Mouse (Mus musculus) hindbrain, embryonic 12.5 days (tissue): Measurements from ENCODE around the gene Pld1. TPM values are rescaled to one million over a fixed set of nuclear protein-coding genes. Genes with fewer than 3 reads are reported as not detected.
"Not testable (repeated sequence)": the region's sequence is repeated elsewhere in the genome, so short reads cannot be mapped to it uniquely, and the experiment has no call there.

ENCODE experiments used
- ATAC-seq: fragments of 200-750 bp; cut with Nextera tagmentation; 2 replicates; pipeline ENCODE4 v1.8.0; 2017; ENCODE audit warnings: moderate TSS enrichment; ENCODE audit not compliant: low FRiP score
- H3K27ac ChIP-seq: fragments of 300-500 bp; sonication (generic); 2 replicates; pipeline ENCODE4 v1.5.1; 2016; ENCODE audit warnings: mild to moderate bottlenecking
- H3K27me3 ChIP-seq: fragments of 300-500 bp; sonication (generic); 2 replicates; pipeline ENCODE4 v1.6.1; 2016; ENCODE audit warnings: mild to moderate bottlenecking
- H3K36me3 ChIP-seq: fragments of 300-500 bp; sonication (generic); 2 replicates; pipeline ENCODE4 v1.6.1; 2016; ENCODE audit warnings: mild to moderate bottlenecking
- H3K4me1 ChIP-seq: fragments of 300-500 bp; sonication (generic); 2 replicates; pipeline ENCODE4 v1.6.1; 2016
- H3K4me2 ChIP-seq: fragments of 300-500 bp; sonication (generic); replicated peaks from 2 replicates; pipeline ENCODE4 v1.6.1; 2016; ENCODE audit warnings: mild to moderate bottlenecking
- H3K4me3 ChIP-seq: fragments of 300-500 bp; sonication (generic); 2 replicates; pipeline ENCODE4 v1.5.1; 2016; ENCODE audit warnings: mild to moderate bottlenecking
- H3K9ac ChIP-seq: fragments of 300-500 bp; sonication (generic); 2 replicates; pipeline ENCODE4 v1.6.1; 2016; ENCODE audit warnings: mild to moderate bottlenecking, moderate library complexity
- H3K9me3 ChIP-seq: fragments of 300-500 bp; sonication (generic); replicated peaks from 2 replicates; pipeline ENCODE4 v1.6.1; 2016; ENCODE audit warnings: mild to moderate bottlenecking
- WGBS: fragments of 180-500 bp; shearing (Covaris S2); methylation state at CpG from one replicate; pipeline ENCODE4 v1.1.7; 2016; 5-methylcytosine and 5-hydroxymethylcytosine counted together
- polyA plus RNA-seq: library from polyadenylated mRNA; unstranded; fragments of >200 nt; fragmentation: Nextera tagmentation; extraction: Ambion mirVana; gene quantifications from 2 replicates; pipeline ENCODE4 v1.2.1, GENCODE M21; 2016

Gene Pld1
- polyA plus RNA-seq, 1 experiment from 2014 or later = 5.6 TPM

DNA sequence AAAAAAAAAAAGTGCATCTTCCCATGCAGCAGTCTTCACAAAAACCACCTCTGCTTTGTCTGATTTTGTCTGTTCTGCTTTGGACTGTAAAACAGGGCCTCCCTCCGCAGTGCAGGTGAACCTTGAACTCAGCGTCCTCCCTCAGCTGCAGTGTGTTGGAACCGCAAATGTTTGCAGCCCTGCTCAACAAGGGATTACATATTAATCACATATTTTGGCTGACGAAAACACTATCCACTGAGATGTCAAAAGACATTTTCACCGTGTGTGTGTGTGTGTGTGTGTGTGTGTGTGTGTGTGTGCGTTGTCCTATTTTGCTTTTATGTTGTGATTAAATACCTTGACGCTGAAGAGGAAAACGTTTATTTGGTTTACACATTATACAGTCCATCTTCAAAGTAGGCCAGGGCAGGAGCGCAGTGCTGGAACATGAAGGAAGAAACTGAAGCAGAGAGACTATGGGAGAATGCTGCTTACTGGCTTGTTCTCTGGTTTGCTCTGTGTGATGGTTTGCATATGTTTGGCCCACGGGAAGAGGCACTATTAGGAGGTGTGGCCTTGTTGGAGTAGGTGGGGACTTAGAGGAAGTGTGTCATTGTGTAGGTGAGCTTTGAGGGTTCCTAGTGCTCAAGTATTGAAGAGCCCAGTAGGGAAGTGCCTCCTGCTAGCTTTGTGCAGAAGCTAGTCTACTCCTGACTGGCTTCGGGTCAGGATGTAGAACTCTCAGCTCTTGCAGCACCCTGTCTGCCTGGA, 17.1 kb upstream of the Pld1 start:
- H3K4me2 ChIP-seq = no peak overlapping the region
- ATAC-seq = no peak
- H3K9ac ChIP-seq = no peak overlapping the region
- no peaks in the 10 kb centered on the region for H3K4me1 ChIP-seq
- WGBS = 94% methylated on average over 11 of the region's 11 CpGs
- no peaks in the 10 kb centered on the region for H3K36me3 ChIP-seq
- 0 out of 2 replicates have a peak, but pooled peaks cover 3% of the 10 kb centered on the region for H3K9me3 ChIP-seq
- no peak overlapping the region for H3K4me3 ChIP-seq
- H3K27me3 ChIP-seq = no peaks in the 10 kb centered on the region
- no peak overlapping the region for H3K27ac ChIP-seq

- H3K9me3 ChIP-seq = 0 out of 2 replicates have a peak, but pooled peaks cover 2% of the 10 kb centered on the region
- no peaks in the 10 kb centered on the region for H3K4me1 ChIP-seq
- H3K4me3 ChIP-seq = no peak overlapping the region
- H3K4me2 ChIP-seq = no peak overlapping the region
- H3K27me3 ChIP-seq = no peaks in the 10 kb centered on the region
- no peak for ATAC-seq
- no peak overlapping the region for H3K27ac ChIP-seq
- 90% methylated on average over 3 of the region's 3 CpGs for WGBS
- no peaks in the 10 kb centered on the region for H3K36me3 ChIP-seq
- no peak overlapping the region for H3K9ac ChIP-seq
These were observed 14.5 kb upstream of the Pld1 start for GRCm38 (mm10) chr3:27924037-27924436.

- Histone ChIP-seq H3K27ac (no peak overlapping the region), H3K27me3 (no peaks in the 10 kb centered on the region), H3K36me3 (no peaks in the 10 kb centered on the region), H3K4me1 (no peaks in the 10 kb centered on the region), H3K9ac (no peak overlapping the region), H3K4me3 (no peak overlapping the region), H3K4me2 (no peak overlapping the region), H3K9me3 (no peaks in the 10 kb centered on the region)
- ATAC-seq = no peak
- WGBS = 92% methylated on average over 4 of the region's 4 CpGs
These were observed 9.3 kb upstream of the Pld1 start for GRCm38 (mm10) chr3:27929219-27929618.

DNA sequence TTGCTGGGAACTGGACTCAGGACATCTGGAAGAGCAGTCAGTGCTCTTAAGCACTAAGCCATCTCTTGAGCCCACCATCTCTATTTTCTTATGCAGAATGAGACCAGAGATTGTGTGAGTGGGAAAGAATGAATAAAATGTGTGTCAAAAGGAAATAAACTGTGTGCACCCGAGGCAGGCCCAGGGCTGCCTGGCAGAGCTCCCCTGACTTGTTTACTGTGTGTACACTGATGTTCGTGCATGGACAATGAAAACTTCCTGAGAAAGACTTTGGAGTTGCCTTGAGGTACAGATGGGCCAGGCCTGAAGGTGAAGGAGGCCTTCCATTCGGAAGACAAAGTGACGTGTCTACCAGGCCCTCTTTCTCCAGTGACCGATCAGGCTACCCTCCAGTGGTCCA, 6.1 kb upstream of the Pld1 start:
- no peaks in the 10 kb centered on the region for H3K4me1 ChIP-seq
- peaks cover 2% of the 10 kb centered on the region; the same call in 1 of the 2 replicates for H3K27me3 ChIP-seq
- H3K27ac ChIP-seq = no peak overlapping the region
- no peaks in the 10 kb centered on the region for H3K36me3 ChIP-seq
- no peak for ATAC-seq
- no peaks in the 10 kb centered on the region for H3K9me3 ChIP-seq
- WGBS = 86% methylated on average over 5 of the region's 5 CpGs
- H3K4me2 ChIP-seq = no peak overlapping the region
- H3K4me3 ChIP-seq = no peak overlapping the region
- no peak overlapping the region for H3K9ac ChIP-seq

DNA sequence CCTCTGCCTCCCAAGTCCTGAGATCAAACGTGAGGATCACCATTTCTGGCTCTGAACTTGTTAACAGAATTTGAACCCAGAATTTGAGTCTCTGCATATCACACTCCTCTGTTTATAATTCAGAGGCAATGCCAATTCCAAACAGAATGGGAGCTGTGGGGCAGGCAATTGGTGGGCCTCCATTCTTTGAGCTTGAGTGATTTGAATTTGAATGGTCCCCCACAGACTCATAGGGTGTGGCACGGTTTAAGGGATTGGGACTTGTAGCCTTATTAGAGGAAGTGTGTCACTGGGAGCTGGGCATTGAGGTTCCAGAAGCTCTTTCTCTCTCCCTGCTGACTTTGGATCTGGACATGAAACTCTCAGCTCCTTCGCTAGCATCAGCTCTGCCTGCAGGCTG, 2.9 kb upstream of the Pld1 start:
- no peak overlapping the region for H3K4me3 ChIP-seq
- ATAC-seq = no peak
- H3K27ac ChIP-seq = no peak overlapping the region
- peaks cover 13% of the 10 kb centered on the region for H3K4me1 ChIP-seq
- H3K36me3 ChIP-seq = no peaks in the 10 kb centered on the region
- H3K9me3 ChIP-seq = no peaks in the 10 kb centered on the region
- 56% methylated on average over 3 of the region's 3 CpGs for WGBS
- no peak overlapping the region for H3K4me2 ChIP-seq
- H3K27me3 ChIP-seq = peaks cover 13% of the 10 kb centered on the region; the same call in 1 of the 2 replicates
- no peak overlapping the region for H3K9ac ChIP-seq

GRCm38 (mm10) chr3:27936731-27937130, 1.8 kb upstream of the Pld1 start:
- H3K27ac ChIP-seq = no peak overlapping the region
- H3K9me3 ChIP-seq = no peaks in the 10 kb centered on the region
- no peak for ATAC-seq
- H3K36me3 ChIP-seq = no peaks in the 10 kb centered on the region
- no peak overlapping the region for H3K9ac ChIP-seq
- peaks cover 13% of the 10 kb centered on the region; the same call in 1 of the 2 replicates for H3K27me3 ChIP-seq
- 80% methylated on average over 5 of the region's 5 CpGs for WGBS
- no peak overlapping the region for H3K4me2 ChIP-seq
- H3K4me3 ChIP-seq = no peak overlapping the region
- peaks cover 13% of the 10 kb centered on the region for H3K4me1 ChIP-seq

- no peak overlapping the region for H3K27ac ChIP-seq
- H3K36me3 ChIP-seq = no peaks in the 10 kb centered on the region
- WGBS = 77% methylated on average over 13 of the region's 13 CpGs
- ATAC-seq = no peak
- no peak overlapping the region for H3K9ac ChIP-seq
- peaks cover 13% of the 10 kb centered on the region; the same call in 1 of the 2 replicates for H3K27me3 ChIP-seq
- peaks cover 13% of the 10 kb centered on the region for H3K4me1 ChIP-seq
- H3K4me2 ChIP-seq = peak overlapping the region; percentile 85
- H3K4me3 ChIP-seq = no peak overlapping the region
- H3K9me3 ChIP-seq = no peaks in the 10 kb centered on the region
These were observed 1.1 kb upstream of the Pld1 start for GRCm38 (mm10) chr3:27937144-27938110.

- 75% methylated on average over 3 of the region's 3 CpGs for WGBS
- ATAC-seq = no peak
- Histone ChIP-seq H3K4me2 (no peak overlapping the region), H3K4me3 (no peak overlapping the region), H3K9me3 (no peaks in the 10 kb centered on the region), H3K4me1 (peaks cover 13% of the 10 kb centered on the region), H3K36me3 (no peaks in the 10 kb centered on the region), H3K27me3 (peaks cover 13% of the 10 kb centered on the region; the same call in 1 of the 2 replicates), H3K9ac (no peak overlapping the region), H3K27ac (no peak overlapping the region)
These were observed 3.1 kb downstream of the Pld1 start for GRCm38 (mm10) chr3:27941634-27942033.

DNA sequence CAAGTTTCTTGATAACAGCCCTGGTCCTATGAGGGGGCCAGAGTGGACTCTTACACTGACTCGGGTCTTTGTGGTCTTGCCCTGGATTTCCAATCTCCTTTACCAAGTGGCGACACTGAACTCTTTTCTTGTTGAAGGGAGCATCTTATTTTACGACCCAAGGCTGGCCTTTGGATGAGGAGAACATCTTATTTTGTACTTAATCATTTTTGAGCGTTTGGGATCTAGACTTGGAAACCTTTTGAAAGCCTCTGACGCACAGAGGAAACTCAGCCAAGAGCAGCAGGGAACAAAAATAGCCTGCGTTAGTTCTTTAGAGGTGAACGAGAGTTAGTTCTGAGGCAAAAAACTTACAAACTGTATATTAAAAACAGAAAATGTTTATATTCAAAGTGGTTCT, 4.5 kb downstream of the Pld1 start:
- H3K9me3 ChIP-seq = no peaks in the 10 kb centered on the region
- H3K27me3 ChIP-seq = peaks cover 7% of the 10 kb centered on the region; the same call in 1 of the 2 replicates
- no peak for ATAC-seq
- no peak overlapping the region for H3K9ac ChIP-seq
- no peaks in the 10 kb centered on the region for H3K36me3 ChIP-seq
- H3K27ac ChIP-seq = no peak overlapping the region
- no peak overlapping the region for H3K4me3 ChIP-seq
- 86% methylated on average over 7 of the region's 7 CpGs for WGBS
- no peak overlapping the region for H3K4me2 ChIP-seq
- peaks cover 12% of the 10 kb centered on the region for H3K4me1 ChIP-seq

- H3K9ac ChIP-seq, H3K27me3 ChIP-seq, H3K36me3 ChIP-seq, H3K27ac ChIP-seq, ATAC-seq, H3K4me1 ChIP-seq, H3K9me3 ChIP-seq, H3K4me2 ChIP-seq, H3K4me3 ChIP-seq: not testable (repeated sequence)
- 88% methylated on average over 2 of the region's 2 CpGs for WGBS
These were observed 6.9 kb downstream of the Pld1 start for GRCm38 (mm10) chr3:27945397-27945796.

DNA sequence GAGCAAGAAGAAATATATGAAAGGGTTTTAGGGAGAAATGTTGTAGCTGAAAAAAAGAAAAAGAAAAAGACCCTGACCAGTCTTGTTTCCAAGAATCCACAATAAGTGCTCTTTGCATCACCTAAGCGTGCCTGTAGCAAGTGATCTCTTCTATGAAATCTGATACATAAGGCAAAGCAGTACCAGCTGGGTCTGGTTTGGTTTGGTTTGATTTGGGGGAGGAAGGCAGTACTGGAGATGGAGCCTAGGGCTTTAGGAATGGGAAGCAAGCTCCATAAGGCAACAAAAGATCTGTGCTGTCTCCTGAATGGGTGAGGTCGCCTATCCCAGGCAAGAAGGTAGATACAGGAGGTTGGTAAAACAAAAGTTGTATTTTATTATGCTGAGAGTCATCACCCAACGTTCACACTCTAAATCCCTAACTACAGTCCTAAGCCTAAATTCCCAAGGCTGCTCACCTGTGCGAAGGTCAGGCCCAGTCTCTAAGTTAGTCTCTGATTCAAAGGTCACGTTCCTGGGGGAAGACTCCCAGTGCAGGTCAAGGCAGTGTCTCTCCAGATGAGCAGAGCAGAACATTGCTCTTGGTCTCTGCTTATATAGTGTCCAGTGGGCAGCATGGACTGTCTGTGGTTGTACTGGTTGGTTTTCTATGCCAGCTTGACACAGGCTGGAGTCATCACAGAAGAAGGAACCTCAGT, 10.8 kb downstream of the Pld1 start:
- Histone ChIP-seq H3K36me3 (no peaks in the 10 kb centered on the region), H3K4me1 (no peaks in the 10 kb centered on the region), H3K27ac (no peak overlapping the region), H3K9ac (no peak overlapping the region), H3K9me3 (no peaks in the 10 kb centered on the region), H3K4me3 (no peak overlapping the region), H3K27me3 (no peaks in the 10 kb centered on the region), H3K4me2 (no peak overlapping the region)
- ATAC-seq = no peak
- 85% methylated on average over 5 of the region's 5 CpGs for WGBS

DNA sequence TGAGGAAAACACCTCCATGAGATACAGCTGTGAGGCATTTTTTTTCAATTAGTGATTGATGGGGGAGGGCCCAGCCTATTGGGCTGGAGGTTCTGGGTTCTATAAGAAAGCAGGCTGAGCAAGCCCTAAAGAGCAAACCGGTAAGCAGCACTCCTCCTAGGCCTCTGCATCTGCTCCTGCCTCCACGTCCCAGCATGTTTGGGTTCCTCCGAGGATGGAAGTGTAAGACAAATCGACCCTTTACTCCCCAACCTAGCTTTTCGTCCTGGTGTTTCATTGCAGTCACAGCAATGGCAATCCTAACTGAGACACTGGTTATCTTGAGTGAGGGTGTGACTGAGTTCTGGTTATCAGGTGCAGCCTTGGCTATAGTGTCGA, 11.4 kb downstream of the Pld1 start:
- Histone ChIP-seq H3K9ac (no peak overlapping the region), H3K4me2 (no peak overlapping the region), H3K4me3 (no peak overlapping the region), H3K4me1 (no peaks in the 10 kb centered on the region), H3K36me3 (no peaks in the 10 kb centered on the region), H3K27me3 (no peaks in the 10 kb centered on the region), H3K27ac (no peak overlapping the region), H3K9me3 (no peaks in the 10 kb centered on the region)
- WGBS = 85% methylated on average over 6 of the region's 6 CpGs
- ATAC-seq = no peak
